Mouse (Mus musculus) kidney, embryonic 14.5 days (tissue): ENCODE results near the gene Tmem214. TPM values are rescaled to one million over a fixed set of nuclear protein-coding genes. Genes with fewer than 3 reads are reported as not detected.

Source experiments
- ATAC-seq: fragments of 200-750 bp; cut with Nextera tagmentation; 2 replicates; pipeline ENCODE4 v1.8.0; 2017; ENCODE audit warnings: moderate number of reproducible peaks, mild to moderate bottlenecking, moderate TSS enrichment, moderate library complexity; ENCODE audit not compliant: low FRiP score, low TSS enrichment
- H3K27ac ChIP-seq: fragments of 300-500 bp; sonication (generic); 2 replicates; pipeline ENCODE4 v1.5.1; 2014; ENCODE audit warnings: low read depth, mild to moderate bottlenecking, low read length, moderate library complexity, mixed read lengths
- H3K27me3 ChIP-seq: fragments of 300-500 bp; sonication (generic); 2 replicates; pipeline ENCODE4 v1.6.1; 2014; ENCODE audit warnings: mild to moderate bottlenecking, low read length; ENCODE audit not compliant: control insufficient read depth, insufficient read depth
- H3K36me3 ChIP-seq: fragments of 300-500 bp; sonication (generic); 2 replicates; pipeline ENCODE4 v1.6.1; 2014; ENCODE audit warnings: low read length, mixed read lengths; ENCODE audit not compliant: control insufficient read depth, insufficient read depth
- H3K4me1 ChIP-seq: fragments of 300-500 bp; sonication (generic); 2 replicates; pipeline ENCODE4 v1.6.1; 2014; ENCODE audit warnings: low read length, mixed read lengths; ENCODE audit not compliant: control insufficient read depth, insufficient read depth
- H3K4me2 ChIP-seq: fragments of 300-500 bp; sonication (generic); replicated peaks from 2 replicates; pipeline ENCODE4 v1.6.1; 2014; ENCODE audit warnings: low read depth, mild to moderate bottlenecking, low read length
- H3K4me3 ChIP-seq: fragments of 300-500 bp; sonication (generic); 2 replicates; pipeline ENCODE4 v1.5.1; 2014; ENCODE audit warnings: mild to moderate bottlenecking, low read length
- H3K9ac ChIP-seq: fragments of 300-500 bp; sonication (generic); 2 replicates; pipeline ENCODE4 v1.6.1; 2014; ENCODE audit warnings: low read depth, mild to moderate bottlenecking, low read length, moderate library complexity
- H3K9me3 ChIP-seq: fragments of 300-500 bp; sonication (generic); 2 replicates; pipeline ENCODE4 v1.6.1; 2016; ENCODE audit warnings: low read length; ENCODE audit not compliant: control insufficient read depth
- WGBS: fragments of 180-500 bp; shearing (Covaris S2); extraction: QIAGEN DNeasy Blood & Tissue Kit; methylation state at CpG from one replicate; pipeline ENCODE4 v1.1.7; 2014; 5-methylcytosine and 5-hydroxymethylcytosine counted together
- polyA plus RNA-seq: library from polyadenylated mRNA; unstranded; fragments of >200 nt; fragmentation: Nextera tagmentation; extraction: Ambion mirVana; gene quantifications from 2 replicates; pipeline ENCODE4 v1.2.1, GENCODE M21; 2014

Tmem214 gene
- polyA plus RNA-seq, 1 experiment from 2014 or later, result 65.1 TPM

DNA sequence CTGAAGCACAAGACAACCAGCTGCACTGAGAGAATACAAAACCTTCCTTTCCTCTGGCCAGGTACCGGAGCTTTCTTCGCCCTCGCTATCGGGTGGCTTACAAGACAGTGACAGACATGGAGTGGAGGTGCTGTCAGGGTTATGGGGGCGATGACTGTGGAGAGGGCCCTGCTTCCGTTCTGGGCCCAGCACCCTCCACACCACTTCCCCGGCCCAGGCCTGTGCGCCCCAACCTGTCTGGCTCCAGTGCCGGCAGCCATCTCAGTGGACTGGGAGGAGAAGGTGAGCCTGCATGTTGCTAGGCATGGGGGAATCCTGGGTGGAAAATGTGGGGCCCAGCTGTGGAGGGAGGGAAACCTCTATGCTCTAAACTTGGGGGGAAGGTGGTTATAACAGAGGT is 47.6 kb downstream of the Tmem214 start:
- Histone ChIP-seq H3K4me1 (peaks cover 47% of the 10 kb centered on the region), H3K27ac (peak overlapping the region; percentile 96; the same call in 1 of the 2 replicates), H3K4me2 (peak overlapping the region; percentile 61), H3K36me3 (peaks cover 39% of the 10 kb centered on the region), H3K9me3 (no peaks in the 10 kb centered on the region), H3K4me3 (peak overlapping the region; percentile 60), H3K9ac (peak overlapping the region; percentile 74), H3K27me3 (no peaks in the 10 kb centered on the region)
- WGBS, result 44% methylated on average over 9 of the region's 9 CpGs
- peak; percentile 4; the same call in 1 of the 2 replicates for ATAC-seq

DNA sequence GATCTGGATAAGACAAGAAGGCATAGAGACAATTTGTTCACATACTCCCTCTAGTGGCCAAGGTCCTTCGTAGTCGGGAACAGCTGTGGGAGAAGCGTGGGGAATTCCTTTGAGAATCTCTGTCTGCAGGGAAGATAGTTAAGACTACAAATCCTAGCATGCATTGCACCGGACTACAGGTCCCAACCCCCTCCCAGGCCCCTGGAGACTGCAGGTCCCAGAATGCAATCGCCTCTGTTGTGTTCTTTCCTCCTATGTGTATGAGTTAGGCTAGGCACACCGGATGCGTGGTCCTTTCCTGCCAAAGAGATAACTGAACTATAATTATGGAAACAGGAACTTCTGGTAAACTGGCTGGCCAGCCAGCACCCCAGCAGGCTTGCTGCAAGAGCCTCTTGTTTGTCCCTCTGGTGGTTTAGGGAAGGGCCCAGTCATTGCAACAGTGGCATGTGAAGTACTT is 48.2 kb downstream of the Tmem214 start:
- Histone ChIP-seq H3K9ac (0 out of 2 replicates have a peak overlapping the region, but pooled peaks have one; percentile 74), H3K27ac (0 out of 2 replicates have a peak overlapping the region, but pooled peaks have one; percentile 38), H3K27me3 (no peaks in the 10 kb centered on the region), H3K4me3 (peak overlapping the region; percentile 60), H3K36me3 (peaks cover 44% of the 10 kb centered on the region), H3K4me1 (peaks cover 41% of the 10 kb centered on the region), H3K9me3 (no peaks in the 10 kb centered on the region), H3K4me2 (peak overlapping the region; percentile 61)
- WGBS, result 11% methylated on average over 7 of the region's 7 CpGs
- peak; percentile 58 for ATAC-seq

DNA sequence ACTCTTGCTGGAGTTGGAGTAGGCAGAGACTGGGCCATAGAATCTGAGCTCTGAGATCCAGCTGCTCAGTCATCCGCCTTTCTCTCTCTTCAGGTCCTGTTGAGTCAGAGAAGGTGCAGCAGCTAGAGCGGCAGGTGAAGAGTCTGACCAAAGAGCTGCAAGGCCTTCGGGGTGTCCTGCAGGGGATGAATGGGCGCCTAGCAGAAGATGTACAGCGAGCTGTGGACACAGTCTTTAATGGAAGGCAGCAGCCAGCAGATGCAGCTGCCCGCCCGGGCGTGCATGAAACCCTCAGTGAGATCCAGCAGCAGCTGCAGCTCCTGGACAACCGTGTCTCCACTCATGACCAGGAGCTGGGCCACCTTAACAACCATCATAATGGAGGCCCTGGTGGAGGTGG is 49.0 kb downstream of the Tmem214 start:
- Histone ChIP-seq H3K4me3 (no peak overlapping the region), H3K36me3 (peaks cover 45% of the 10 kb centered on the region), H3K9ac (peak overlapping the region; percentile 12; the same call in 1 of the 2 replicates), H3K27me3 (no peaks in the 10 kb centered on the region), H3K4me1 (peaks cover 36% of the 10 kb centered on the region), H3K9me3 (no peaks in the 10 kb centered on the region), H3K27ac (no peak overlapping the region), H3K4me2 (no peak overlapping the region)
- WGBS, result 94% methylated on average over 9 of the region's 9 CpGs
- no peak for ATAC-seq

DNA sequence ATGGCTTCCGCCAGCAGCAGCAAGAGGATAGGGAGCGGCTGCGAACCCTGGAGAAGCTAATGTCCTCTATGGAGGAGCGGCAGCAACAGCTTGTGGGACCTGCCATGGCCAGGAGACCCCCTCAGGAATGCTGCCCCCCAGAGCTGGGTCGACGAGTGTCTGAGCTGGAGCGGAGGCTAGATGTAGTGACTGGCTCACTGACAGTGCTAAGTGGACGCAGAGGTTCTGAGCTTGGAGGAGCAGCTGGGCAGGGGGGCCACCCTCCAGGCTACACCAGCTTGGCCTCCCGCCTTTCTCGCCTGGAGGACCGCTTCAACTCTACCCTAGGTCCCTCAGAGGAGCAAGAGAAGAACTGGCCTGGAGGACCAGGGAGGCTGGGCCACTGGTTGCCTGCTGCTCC is 49.5 kb downstream of the Tmem214 start:
- H3K4me1 ChIP-seq, result peaks cover 35% of the 10 kb centered on the region
- H3K9ac ChIP-seq, result peak overlapping the region; percentile 12; the same call in 1 of the 2 replicates

DNA sequence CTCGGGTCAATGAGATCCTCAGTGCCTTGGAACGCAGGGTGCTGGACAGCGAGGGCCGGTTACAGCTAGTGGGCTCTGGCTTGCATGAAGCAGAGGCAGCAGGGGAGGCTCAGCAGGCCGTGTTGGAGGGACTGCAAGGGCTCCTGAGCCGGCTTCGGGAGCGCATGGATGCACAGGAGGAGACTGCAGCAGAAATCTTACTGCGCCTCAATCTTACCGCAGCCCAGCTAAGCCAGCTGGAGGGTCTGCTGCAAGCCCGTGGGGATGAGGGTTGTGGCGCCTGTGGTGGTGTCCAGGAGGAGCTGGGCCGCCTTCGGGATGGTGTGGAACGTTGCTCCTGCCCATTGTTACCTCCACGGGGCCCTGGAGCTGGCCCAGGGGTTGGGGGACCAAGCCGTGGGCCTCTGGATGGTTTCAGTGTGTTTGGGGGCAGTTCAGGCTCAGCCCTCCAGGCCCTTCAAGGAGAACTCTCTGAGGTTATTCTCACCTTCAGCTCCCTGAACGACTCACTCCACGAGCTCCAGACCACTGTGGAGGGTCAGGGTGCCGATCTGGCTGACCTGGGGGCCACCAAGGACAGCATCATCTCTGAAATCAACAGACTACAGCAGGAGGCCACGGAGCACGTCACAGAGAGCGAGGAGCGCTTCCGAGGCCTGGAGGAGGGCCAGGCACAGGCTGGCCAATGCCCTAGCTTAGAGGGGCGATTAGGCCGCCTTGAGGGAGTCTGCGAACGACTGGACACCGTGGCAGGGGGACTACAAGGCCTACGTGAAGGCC is 50.3 kb downstream of the Tmem214 start:
- 85% methylated on average over 31 of the region's 31 CpGs for WGBS
- no peak overlapping the region for H3K9ac ChIP-seq
- H3K4me3 ChIP-seq, result no peak overlapping the region
- H3K36me3 ChIP-seq, result peaks cover 45% of the 10 kb centered on the region
- H3K4me2 ChIP-seq, result no peak overlapping the region
- H3K9me3 ChIP-seq, result no peaks in the 10 kb centered on the region
- no peaks in the 10 kb centered on the region for H3K27me3 ChIP-seq
- peaks cover 33% of the 10 kb centered on the region for H3K4me1 ChIP-seq
- ATAC-seq, result no peak
- H3K27ac ChIP-seq, result no peak overlapping the region

More for the DNA sequence above, 49.5 kb downstream of the Tmem214 start:
- no peaks in the 10 kb centered on the region for H3K27me3 ChIP-seq
- H3K4me2 ChIP-seq, result no peak overlapping the region
- H3K4me3 ChIP-seq, result no peak overlapping the region
- H3K9me3 ChIP-seq, result no peaks in the 10 kb centered on the region
- H3K27ac ChIP-seq, result no peak overlapping the region
- 96% methylated on average over 11 of the region's 11 CpGs for WGBS
- peaks cover 45% of the 10 kb centered on the region for H3K36me3 ChIP-seq
- no peak for ATAC-seq

DNA sequence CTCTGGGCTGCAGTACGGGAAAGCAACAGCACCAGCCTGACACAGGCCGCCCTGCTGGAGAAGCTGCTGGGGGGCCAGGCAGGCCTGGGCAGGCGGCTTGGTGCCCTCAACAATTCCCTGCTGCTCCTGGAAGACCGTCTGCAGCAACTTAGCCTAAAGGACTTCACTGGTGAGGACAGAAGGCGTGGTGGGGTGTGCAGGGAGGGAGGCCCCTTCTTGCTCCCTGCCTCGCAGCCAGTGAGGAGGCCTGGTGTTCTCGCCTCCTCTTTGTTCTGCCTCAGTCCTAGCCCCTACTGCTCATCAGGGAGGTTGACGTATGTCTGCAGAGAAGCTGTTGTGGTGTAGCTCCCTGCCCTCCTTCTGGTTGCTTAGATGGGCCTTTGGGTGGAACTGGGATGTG is 50.9 kb downstream of the Tmem214 start:
- H3K4me2 ChIP-seq, result no peak overlapping the region
- H3K4me1 ChIP-seq, result peaks cover 30% of the 10 kb centered on the region
- 87% methylated on average over 8 of the region's 8 CpGs for WGBS
- no peak overlapping the region for H3K4me3 ChIP-seq
- H3K9ac ChIP-seq, result no peak overlapping the region
- no peaks in the 10 kb centered on the region for H3K27me3 ChIP-seq
- no peak for ATAC-seq
- no peaks in the 10 kb centered on the region for H3K9me3 ChIP-seq
- H3K36me3 ChIP-seq, result peaks cover 45% of the 10 kb centered on the region
- no peak overlapping the region for H3K27ac ChIP-seq

DNA sequence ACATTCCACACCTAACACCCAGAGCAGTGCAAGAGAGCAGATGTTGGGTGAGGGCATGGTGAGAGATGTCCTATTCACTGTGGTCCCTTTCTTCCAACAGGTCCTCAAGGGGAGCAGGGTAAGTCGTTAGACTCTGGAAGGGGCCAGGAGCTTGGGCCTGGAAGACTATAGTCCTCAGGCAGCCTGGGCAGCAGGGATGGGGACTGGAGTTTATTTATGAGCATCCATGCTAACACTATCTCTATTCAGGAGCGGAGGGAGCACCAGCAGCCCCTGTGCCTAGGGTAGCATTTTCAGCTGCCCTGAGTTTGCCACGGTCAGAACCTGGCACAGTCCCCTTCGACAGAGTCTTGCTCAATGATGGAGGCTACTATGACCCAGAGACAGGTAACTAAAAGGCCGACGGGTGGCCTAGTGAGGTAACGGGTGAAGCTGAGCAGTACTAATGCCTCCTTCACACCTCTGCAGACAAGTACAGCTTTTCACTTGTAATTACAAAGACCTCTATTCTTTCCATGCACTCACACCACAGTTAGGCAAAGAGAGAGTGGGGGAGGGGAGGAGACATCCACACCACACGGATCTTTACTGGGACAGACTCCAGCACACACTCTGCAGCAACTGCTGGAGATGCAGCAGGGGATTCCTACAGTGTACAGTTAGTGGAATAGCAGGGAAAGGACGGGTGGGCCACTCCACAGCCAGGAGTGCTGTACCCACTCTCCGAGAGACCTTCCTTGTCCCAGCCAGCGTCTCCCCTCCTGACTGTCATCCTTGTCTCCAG is 52.2 kb downstream of the Tmem214 start:
- Histone ChIP-seq H3K4me2 (no peak overlapping the region), H3K9me3 (no peaks in the 10 kb centered on the region), H3K9ac (no peak overlapping the region), H3K27ac (no peak overlapping the region), H3K4me3 (no peak overlapping the region), H3K36me3 (peaks cover 45% of the 10 kb centered on the region), H3K4me1 (peaks cover 22% of the 10 kb centered on the region), H3K27me3 (no peaks in the 10 kb centered on the region)
- WGBS, result 75% methylated on average over 11 of the region's 11 CpGs
- no peak for ATAC-seq

DNA sequence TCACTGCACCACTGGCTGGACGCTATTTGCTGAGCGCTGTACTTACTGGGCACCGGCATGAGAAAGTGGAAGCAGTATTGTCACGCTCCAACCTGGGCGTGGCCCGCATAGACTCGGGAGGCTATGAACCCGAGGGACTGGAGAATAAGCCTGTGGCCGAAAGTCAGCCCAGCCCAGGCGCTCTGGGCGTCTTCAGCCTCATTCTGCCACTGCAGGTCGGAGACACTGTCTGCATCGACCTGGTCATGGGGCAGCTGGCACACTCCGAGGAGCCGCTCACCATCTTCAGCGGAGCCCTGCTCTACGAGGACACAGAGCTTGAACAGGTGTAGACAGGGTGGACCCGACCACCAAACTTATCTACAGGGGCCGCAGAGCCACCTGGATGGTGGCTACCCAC is 52.8 kb downstream of the Tmem214 start:
- Histone ChIP-seq H3K27ac (no peak overlapping the region), H3K36me3 (peaks cover 45% of the 10 kb centered on the region), H3K4me3 (no peak overlapping the region; the same call in 1 of the 2 replicates), H3K4me1 (peaks cover 16% of the 10 kb centered on the region), H3K9ac (no peak overlapping the region), H3K27me3 (no peaks in the 10 kb centered on the region), H3K4me2 (no peak overlapping the region; the same call in 1 of the 2 replicates), H3K9me3 (no peaks in the 10 kb centered on the region)
- 69% methylated on average over 19 of the region's 19 CpGs for WGBS
- ATAC-seq, result no peak
